Mouse (Mus musculus) spleen, adult 2 months (tissue): ENCODE measurements around the gene Zmiz1.

Source experiments
- CTCF ChIP-seq: fragments of 200-500 bp; IDR thresholded peaks from 2 replicates; pipeline ENCODE4 v1.5.1; 2011; ENCODE audit warnings: mild to moderate bottlenecking, inconsistent platforms; ENCODE audit not compliant: insufficient read depth, insufficient read length, insufficient replicate concordance; ENCODE audit errors: extremely low read depth
- POLR2A ChIP-seq: fragments of 200-500 bp; IDR thresholded peaks from 2 replicates; pipeline ENCODE4 v1.6.1; 2011; ENCODE audit warnings: low read depth, low read length, inconsistent platforms

- TF ChIP-seq CTCF (no peak), POLR2A (no peak)
Observed at GRCm38 (mm10) chr14:25464611-25465307, 5.8 kb downstream of the Zmiz1 start.
